Mouse (Mus musculus) intestine, embryonic 14.5 days (tissue): ENCODE measurements at regions not wholly inside any gene's neighbourhood (a gene's known extent, or its start where the extent isn't known, plus 50 kb on each side); places are given as distances from the start of the nearest gene placed in this dataset.

Experiments used
- ATAC-seq: fragments of 200-750 bp; cut with Nextera tagmentation; replicated peaks from 2 replicates; pipeline ENCODE4 v1.8.0; 2017; ENCODE audit warnings: low read depth, moderate number of reproducible peaks, moderate TSS enrichment, moderate library complexity; ENCODE audit not compliant: low FRiP score, low TSS enrichment
- DNase-seq: peaks from one replicate; pipeline ENCODE4 v3.0.0-alpha.2; 2018; ENCODE audit warnings: low spot score
- H3K27ac ChIP-seq: fragments of 300-500 bp; sonication (generic); 2 replicates; pipeline ENCODE4 v1.5.1; 2014; ENCODE audit warnings: low read depth, mild to moderate bottlenecking, control low read depth
- H3K27me3 ChIP-seq: fragments of 300-500 bp; sonication (generic); replicated peaks from 2 replicates; pipeline ENCODE4 v1.6.1; 2014; ENCODE audit warnings: low read length, control low read depth; ENCODE audit not compliant: control insufficient read depth, insufficient read depth
- H3K36me3 ChIP-seq: fragments of 300-500 bp; sonication (generic); 2 replicates; pipeline ENCODE4 v1.6.1; 2014; ENCODE audit warnings: low read length, control low read depth; ENCODE audit not compliant: control insufficient read depth, insufficient read depth
- H3K4me1 ChIP-seq: fragments of 300-500 bp; sonication (generic); replicated peaks from 2 replicates; pipeline ENCODE4 v1.6.1; 2014; ENCODE audit warnings: low read length, control low read depth, mixed read lengths; ENCODE audit not compliant: control insufficient read depth, insufficient read depth
- H3K4me2 ChIP-seq: fragments of 300-500 bp; sonication (generic); 2 replicates; pipeline ENCODE4 v1.6.1; 2014; ENCODE audit warnings: low read length
- H3K4me3 ChIP-seq: fragments of 300-500 bp; sonication (generic); 2 replicates; pipeline ENCODE4 v1.5.1; 2014; ENCODE audit warnings: low read depth, low read length, control low read depth, mixed read lengths
- H3K9ac ChIP-seq: fragments of 300-500 bp; sonication (generic); 2 replicates; pipeline ENCODE4 v1.6.1; 2014; ENCODE audit warnings: mild to moderate bottlenecking, low read length
- H3K9me3 ChIP-seq: fragments of 300-500 bp; sonication (generic); 2 replicates; pipeline ENCODE4 v1.6.1; 2016; ENCODE audit warnings: low read length, control low read depth; ENCODE audit not compliant: control insufficient read depth
- WGBS: fragments of 180-500 bp; shearing (Covaris S2); extraction: QIAGEN DNeasy Blood & Tissue Kit; methylation state at CpG from one replicate; pipeline ENCODE4 v1.1.7; 2014; 5-methylcytosine and 5-hydroxymethylcytosine counted together

GRCm38 (mm10) chr13:28583617-28584016 lies 326.3 kb downstream of the Gm11361 start:
- ATAC-seq: no peak
- Histone ChIP-seq H3K4me2 (no peak overlapping the region), H3K4me1 (peaks cover 4% of the 10 kb centered on the region; the same call in 1 of the 2 replicates), H3K4me3 (no peak overlapping the region), H3K9me3 (no peaks in the 10 kb centered on the region), H3K9ac (no peak overlapping the region), H3K36me3 (no peaks in the 10 kb centered on the region), H3K27me3 (no peaks in the 10 kb centered on the region), H3K27ac (no peak overlapping the region)
- 82% methylated on average over 5 of the region's 5 CpGs for WGBS
- DNase-seq: no peak

GRCm38 (mm10) chr13:28575202-28575851 lies 318.0 kb downstream of the Gm11361 start:
- Histone ChIP-seq H3K9ac (no peak overlapping the region), H3K4me3 (no peak overlapping the region), H3K4me2 (no peak overlapping the region), H3K4me1 (no peaks in the 10 kb centered on the region), H3K27ac (no peak overlapping the region), H3K36me3 (no peaks in the 10 kb centered on the region), H3K27me3 (no peaks in the 10 kb centered on the region), H3K9me3 (no peaks in the 10 kb centered on the region)
- 47% methylated on average over 9 of the region's 9 CpGs for WGBS
- ATAC-seq: no peak
- DNase-seq: no peak

GRCm38 (mm10) chr13:28573364-28573763 lies 316.0 kb downstream of the Gm11361 start:
- ATAC-seq (no peak), DNase-seq (no peak)
- no peaks in the 10 kb centered on the region for H3K36me3 ChIP-seq
- WGBS: 100% methylated on average over 1 of the region's 1 CpGs
- H3K9ac ChIP-seq: no peak overlapping the region
- no peak overlapping the region for H3K4me3 ChIP-seq
- no peak overlapping the region for H3K4me2 ChIP-seq
- H3K27me3 ChIP-seq: no peaks in the 10 kb centered on the region
- no peaks in the 10 kb centered on the region for H3K4me1 ChIP-seq
- H3K9me3 ChIP-seq: no peaks in the 10 kb centered on the region
- H3K27ac ChIP-seq: no peak overlapping the region

- no peak overlapping the region for H3K4me2 ChIP-seq
These were observed 315.1 kb downstream of the Gm11361 start for GRCm38 (mm10) chr13:28572448-28572847.

GRCm38 (mm10) chr13:28571716-28572115 lies 314.4 kb downstream of the Gm11361 start:
- no peaks in the 10 kb centered on the region for H3K9me3 ChIP-seq
- no peaks in the 10 kb centered on the region for H3K4me1 ChIP-seq
- no peaks in the 10 kb centered on the region for H3K36me3 ChIP-seq
- no peak overlapping the region for H3K27ac ChIP-seq
- ATAC-seq (no peak), DNase-seq (no peak)
- H3K4me3 ChIP-seq: no peak overlapping the region
- 91% methylated on average over 5 of the region's 5 CpGs for WGBS
- H3K27me3 ChIP-seq: no peaks in the 10 kb centered on the region
- no peak overlapping the region for H3K9ac ChIP-seq
- H3K4me2 ChIP-seq: no peak overlapping the region

More at GRCm38 (mm10) chr13:28572448-28572847, 315.1 kb downstream of the Gm11361 start:
- 92% methylated on average over 1 of the region's 1 CpGs for whole genome bisulfite sequencing
- H3K27me3 ChIP-seq: no peaks in the 10 kb centered on the region
- no peaks in the 10 kb centered on the region for H3K36me3 ChIP-seq
- ATAC-seq (no peak), DNase-seq (no peak)
- H3K4me3 ChIP-seq: no peak overlapping the region
- no peak overlapping the region for H3K9ac ChIP-seq
- H3K9me3 ChIP-seq: no peaks in the 10 kb centered on the region
- no peaks in the 10 kb centered on the region for H3K4me1 ChIP-seq
- no peak overlapping the region for H3K27ac ChIP-seq

- H3K9ac ChIP-seq: no peak overlapping the region
- H3K36me3 ChIP-seq: no peaks in the 10 kb centered on the region
- 59% methylated on average over 2 of the region's 2 CpGs for WGBS
- H3K4me3 ChIP-seq: no peak overlapping the region
- H3K27ac ChIP-seq: no peak overlapping the region
- no peak for ATAC-seq
- H3K4me1 ChIP-seq: no peaks in the 10 kb centered on the region
- 0 out of 2 replicates have a peak, but pooled peaks cover 2% of the 10 kb centered on the region for H3K9me3 ChIP-seq
- peak; percentile 18 for DNase-seq
- H3K4me2 ChIP-seq: no peak overlapping the region
- no peaks in the 10 kb centered on the region for H3K27me3 ChIP-seq
These were observed 306.3 kb downstream of the Gm11361 start for GRCm38 (mm10) chr13:28563585-28563984.

- H3K4me2 ChIP-seq: no peak overlapping the region
- no peak overlapping the region for H3K4me3 ChIP-seq
- H3K27me3 ChIP-seq: no peaks in the 10 kb centered on the region
- H3K9me3 ChIP-seq: 0 out of 2 replicates have a peak, but pooled peaks cover 2% of the 10 kb centered on the region
- H3K4me1 ChIP-seq: 0 out of 2 replicates have a peak, but pooled peaks cover 4% of the 10 kb centered on the region
- no peak overlapping the region for H3K9ac ChIP-seq
- no peak for DNase-seq
- no peak for ATAC-seq
- 68% methylated on average over 2 of the region's 2 CpGs for WGBS
- no peak overlapping the region for H3K27ac ChIP-seq
- no peaks in the 10 kb centered on the region for H3K36me3 ChIP-seq
These were observed 302.8 kb downstream of the Gm11361 start for GRCm38 (mm10) chr13:28560081-28560480.

GRCm38 (mm10) chr13:28557032-28557570 lies 299.8 kb downstream of the Gm11361 start:
- ATAC-seq (no peak), DNase-seq (no peak)
- Histone ChIP-seq H3K36me3 (no peaks in the 10 kb centered on the region), H3K27me3 (no peaks in the 10 kb centered on the region), H3K4me1 (peaks cover 11% of the 10 kb centered on the region; the same call in 1 of the 2 replicates), H3K9ac (no peak overlapping the region), H3K4me3 (no peak overlapping the region), H3K27ac (no peak overlapping the region), H3K9me3 (no peaks in the 10 kb centered on the region), H3K4me2 (no peak overlapping the region)
- WGBS: 76% methylated on average over 4 of the region's 4 CpGs
